ENCODE assay signal across 29 mouse cellular contexts in the genomic region with DNA sequence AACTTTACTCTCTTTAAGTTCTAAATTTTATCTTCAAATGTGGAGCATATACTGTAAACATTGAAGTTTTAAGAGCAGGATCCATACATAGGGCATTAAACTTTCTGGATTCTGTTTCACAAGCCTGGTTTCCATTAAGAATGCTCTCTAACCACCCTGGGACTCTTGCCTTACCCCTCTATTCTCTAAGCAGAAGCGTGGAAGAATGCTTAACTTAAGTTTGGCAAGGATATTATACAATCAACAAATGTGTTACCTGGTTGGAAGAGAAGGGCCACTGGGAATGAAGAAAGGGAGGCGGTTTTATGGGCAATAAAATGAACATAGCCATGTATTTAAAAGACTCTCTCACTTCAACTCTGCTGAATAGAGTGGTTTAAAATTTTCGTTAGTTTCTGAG.
"Had no signal": no experiment of that assay in that cellular context is flagged by ENCODE, and none has a peak within 500 bp of the region (broad histone marks: within the 10 kb centered on the region; RNA-seq: fewer than 3 reads in every experiment).

No protein-coding gene starts in this region.

- ATAC-seq: forebrain, embryonic 13.5 days; forebrain, embryonic 14.5 days; forebrain, embryonic 15.5 days; forebrain, embryonic 16.5 days; forebrain, postnatal 0 days had no signal

- H3K27me3 ChIP-seq: embryonic facial prominence, embryonic 12.5 days; embryonic facial prominence, embryonic 13.5 days; embryonic facial prominence, embryonic 15.5 days; forebrain, embryonic 12.5 days; forebrain, embryonic 13.5 days; forebrain, embryonic 15.5 days had no signal

- H3K36me3 ChIP-seq: embryonic facial prominence, embryonic 12.5 days; embryonic facial prominence, embryonic 13.5 days; embryonic facial prominence, embryonic 15.5 days; forebrain, embryonic 10.5 days; forebrain, embryonic 12.5 days; forebrain, embryonic 15.5 days had no signal

- H3K4me2 ChIP-seq: embryonic facial prominence, embryonic 12.5 days; embryonic facial prominence, embryonic 13.5 days; embryonic facial prominence, embryonic 15.5 days; forebrain, embryonic 12.5 days; forebrain, embryonic 13.5 days; forebrain, embryonic 15.5 days had no signal

- DNase-seq: cerebellum, adult 18-20 months; cerebellum, adult 2 months; cerebellum, adult 8-10 months; cerebellum, adult 9-10 months; cerebellum, adult 9-11 months; cerebellum, postnatal 10 days; cerebellum, postnatal 14 days; cerebellum, postnatal 25 days; cerebellum, postnatal 36 days; embryo, embryonic 11 days; forebrain, postnatal 0 days; gastrocnemius, adult 2 months; gastrocnemius, postnatal 10 days; gastrocnemius, postnatal 14 days; gastrocnemius, postnatal 25 days; gastrocnemius, postnatal 36 days; heart, adult 11 months; heart, adult 18-20 months; heart, adult 2 months had no signal

- H3K4me1 ChIP-seq: embryonic facial prominence, embryonic 12.5 days; embryonic facial prominence, embryonic 13.5 days; embryonic facial prominence, embryonic 15.5 days; forebrain, embryonic 10.5 days; forebrain, embryonic 12.5 days; forebrain, embryonic 13.5 days; forebrain, embryonic 15.5 days had no signal

- H3K27ac ChIP-seq: embryonic facial prominence, embryonic 12.5 days; embryonic facial prominence, embryonic 13.5 days; embryonic facial prominence, embryonic 15.5 days; forebrain, embryonic 10.5 days; forebrain, embryonic 12.5 days; forebrain, embryonic 13.5 days; forebrain, embryonic 15.5 days; gastrocnemius, adult 2 months; heart, adult 2 months had no signal

- H3K9me3 ChIP-seq: embryonic facial prominence, embryonic 12.5 days; embryonic facial prominence, embryonic 13.5 days; embryonic facial prominence, embryonic 15.5 days; forebrain, embryonic 10.5 days; forebrain, embryonic 12.5 days; forebrain, embryonic 13.5 days; forebrain, embryonic 15.5 days had no signal

- H3K4me3 ChIP-seq: embryonic facial prominence, embryonic 12.5 days; embryonic facial prominence, embryonic 13.5 days; embryonic facial prominence, embryonic 15.5 days; erythroblast, embryonic 14.5 days; forebrain, embryonic 10.5 days; forebrain, embryonic 12.5 days; forebrain, embryonic 13.5 days; forebrain, embryonic 15.5 days; gastrocnemius, adult 2 months; heart, adult 2 months had no signal

- H3K9ac ChIP-seq: embryonic facial prominence, embryonic 12.5 days; embryonic facial prominence, embryonic 13.5 days; embryonic facial prominence, embryonic 15.5 days; forebrain, embryonic 12.5 days; forebrain, embryonic 13.5 days; forebrain, embryonic 15.5 days; forebrain, postnatal 0 days had no signal
